Mouse (Mus musculus) adrenal gland, postnatal 10 days (tissue): ENCODE results near the gene Edf1. TPM values are rescaled to one million over a fixed set of nuclear protein-coding genes. Genes with fewer than 3 reads are reported as not detected.
"Not testable (repeated sequence)": the region's sequence is repeated elsewhere in the genome, so short reads cannot be mapped to it uniquely, and the experiment has no call there.

ENCODE experiments used
- DNase-seq: peaks from one replicate; pipeline ENCODE4 v3.0.0; 2021; ENCODE audit warnings: mixed read lengths
- long read RNA-seq, 2 experiments: library from polyadenylated mRNA; stranded (forward); transcript quantifications; one replicate each; pipeline ENCODE4 v2.0.0; 2021
- total RNA-seq, 2 experiments: library from RNA; stranded (reverse); gene quantifications; 2 replicates each; pipeline ENCODE4 v1.2.3; 2021

The Edf1 gene
- 100 to 1,000 TPM; 266 to 285 TPM for total RNA-seq
- long read RNA-seq, experiment 1, transcript Edf1-201 (5 exons, 722 nt): major isoform, 306 of 328 reads
- long read RNA-seq, experiment 1, partial matches to known transcripts: 5 of 328 reads
- long read RNA-seq, experiment 1, other reads (novel, unspliced or antisense): 16 of 328 reads
- long read RNA-seq, experiment 2, transcript Edf1-201 (5 exons, 722 nt): major isoform, 238 of 251 reads
- long read RNA-seq, experiment 2, partial matches to known transcripts: 3 of 251 reads
- long read RNA-seq, experiment 2, other reads (novel, unspliced or antisense): 8 of 251 reads

- peak; percentile 98 for DNase-seq
These were observed at the start of gene Edf1 for GRCm38 (mm10) chr2:25557221-25557963. Gene Edf1 (plus strand): TSS chr2:25557847.

DNA sequence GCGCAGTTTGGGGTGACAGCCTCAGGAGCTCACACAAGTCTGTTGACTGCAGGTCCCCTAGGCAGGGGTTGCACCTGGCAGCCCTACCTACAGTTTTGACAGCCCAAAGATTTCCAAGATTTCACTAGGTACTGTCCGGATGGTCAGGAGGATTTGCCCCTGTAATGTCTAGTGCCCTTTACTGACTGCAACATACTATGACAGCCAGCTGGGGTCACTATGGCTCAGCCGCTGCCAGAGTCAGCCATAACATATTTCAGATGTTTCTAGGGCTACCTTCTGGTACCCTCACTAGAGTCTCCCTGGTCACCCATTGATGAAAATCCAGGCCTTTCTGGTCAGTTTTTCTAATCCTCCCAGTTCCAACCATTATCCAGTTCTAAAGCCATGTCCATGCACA is 47.7 kb upstream of the Edf1 start:
- no peak for DNase-seq

DNA sequence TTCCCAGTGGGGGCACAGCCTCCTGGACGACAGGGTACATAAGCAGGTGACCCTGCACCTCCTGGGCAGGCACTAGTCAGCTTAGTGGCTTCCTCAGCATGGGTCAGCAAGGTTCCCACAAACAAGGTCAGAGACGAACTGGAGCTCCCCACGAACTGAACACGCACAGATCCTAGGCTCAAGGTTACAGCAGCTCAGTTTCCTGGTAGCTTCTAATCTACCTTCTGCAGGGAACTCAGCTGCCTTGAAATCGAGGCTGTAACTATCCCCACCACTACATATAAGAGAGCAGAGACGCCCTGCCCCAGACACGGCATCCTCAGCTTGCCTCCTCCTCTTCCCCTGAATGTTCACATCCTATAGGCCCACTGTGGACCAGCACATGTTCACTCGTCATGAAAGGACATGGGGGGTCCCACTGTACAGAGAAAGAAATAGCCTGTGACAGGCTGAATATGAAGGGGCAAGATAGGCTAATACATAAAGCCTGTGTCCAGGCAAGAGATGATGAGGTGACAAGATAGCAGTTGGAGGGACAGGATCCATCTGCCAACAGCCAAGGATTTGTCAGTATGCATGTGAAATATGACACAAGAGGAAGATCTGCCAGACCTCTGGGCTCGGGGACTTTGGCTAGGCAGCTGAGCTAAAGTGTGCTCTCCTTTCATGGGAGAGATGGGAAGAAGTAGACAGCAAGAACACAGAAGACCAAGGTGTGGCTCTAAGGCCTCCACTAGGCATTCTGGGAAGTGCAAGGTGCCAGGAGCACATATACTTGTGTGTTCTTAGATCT is 30.9 kb upstream of the Edf1 start:
- no peak for DNase-seq

- no peak for DNase-seq
These were observed 23.9 kb upstream of the Edf1 start for GRCm38 (mm10) chr2:25533707-25534106.

GRCm38 (mm10) chr2:25534178-25534865 is 23.3 kb upstream of the Edf1 start:
- peak; percentile 92 for DNase-seq

GRCm38 (mm10) chr2:25534866-25535182 is 22.8 kb upstream of the Edf1 start:
- DNase-seq: no peak

- DNase-seq: peak; percentile 76
These were observed 21.1 kb upstream of the Edf1 start for GRCm38 (mm10) chr2:25536531-25536930.

- peak; percentile 40 for DNase-seq
These were observed 17.1 kb upstream of the Edf1 start for GRCm38 (mm10) chr2:25540541-25540948.

DNA sequence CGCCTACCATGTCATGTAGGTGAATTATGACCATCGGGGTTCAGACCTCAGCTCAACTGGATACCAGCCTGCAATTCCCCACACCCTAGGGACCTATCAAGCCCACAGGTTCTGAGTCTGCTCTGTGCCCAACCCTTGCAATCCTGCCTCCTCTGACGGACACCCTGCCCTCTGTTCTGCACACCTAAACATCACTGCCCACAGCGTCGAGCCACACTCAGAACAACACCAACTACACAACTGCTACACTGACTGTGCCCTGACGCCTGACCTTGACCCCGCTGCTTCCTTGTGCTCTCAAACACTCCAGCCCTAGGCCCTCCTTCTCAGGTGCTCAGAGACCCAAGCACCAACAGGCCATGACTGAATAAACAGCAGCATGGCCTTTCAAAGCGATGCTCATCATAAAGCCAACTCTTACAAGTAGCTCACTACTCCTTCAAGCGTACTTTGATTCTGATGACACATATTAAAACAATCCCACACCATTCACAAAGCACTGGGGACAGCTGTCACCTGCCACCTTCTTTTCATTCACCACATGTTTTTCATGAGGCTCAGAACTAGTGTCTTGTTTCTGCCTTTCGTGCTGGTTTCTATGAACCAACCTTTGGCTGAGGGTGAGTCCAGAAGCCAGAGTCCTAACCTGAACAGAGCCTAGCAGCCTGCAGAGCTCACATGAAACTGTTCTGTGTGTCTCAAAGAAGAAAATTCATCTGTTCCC is 15.8 kb upstream of the Edf1 start:
- DNase-seq: no peak

DNA sequence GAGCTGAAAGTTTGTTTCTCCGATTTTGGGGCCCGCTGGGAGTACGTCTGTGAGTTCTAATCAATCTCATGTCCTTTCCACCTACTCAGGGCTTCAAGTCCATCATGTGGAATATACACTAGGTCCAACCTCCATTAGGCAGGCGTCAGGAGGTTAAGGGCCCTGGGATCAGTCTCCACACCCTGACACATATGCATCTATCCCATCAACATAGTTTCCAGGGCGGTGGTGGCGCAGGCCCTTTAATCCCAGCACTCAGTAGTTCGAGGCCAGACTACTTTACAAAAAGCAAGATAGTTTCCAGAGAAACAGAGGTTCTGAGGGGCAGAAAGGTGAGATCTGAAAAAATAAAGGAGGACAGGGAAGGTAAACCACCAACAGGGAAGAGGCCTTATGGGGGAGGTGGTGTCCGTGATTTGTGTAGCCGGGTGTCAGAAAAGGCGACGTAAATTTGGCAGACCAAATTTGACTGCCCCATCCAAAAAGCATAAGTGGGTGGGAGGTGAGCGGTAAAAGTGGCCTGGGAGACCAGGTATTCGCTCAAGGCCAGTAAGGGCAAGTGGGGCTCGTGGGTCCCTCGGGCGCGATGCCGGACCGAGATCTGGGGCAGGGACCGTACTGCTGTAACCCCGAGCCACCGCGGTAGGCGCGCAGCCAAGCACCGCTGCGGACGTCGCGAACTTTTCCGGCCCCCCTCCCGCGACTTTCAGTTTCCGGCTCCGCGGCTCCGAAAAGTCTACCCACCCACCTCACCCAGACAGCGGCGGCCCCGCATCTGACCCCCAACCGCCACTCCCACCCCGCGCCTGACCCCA is 11.4 kb upstream of the Edf1 start:
- DNase-seq: peak; percentile 89

DNA sequence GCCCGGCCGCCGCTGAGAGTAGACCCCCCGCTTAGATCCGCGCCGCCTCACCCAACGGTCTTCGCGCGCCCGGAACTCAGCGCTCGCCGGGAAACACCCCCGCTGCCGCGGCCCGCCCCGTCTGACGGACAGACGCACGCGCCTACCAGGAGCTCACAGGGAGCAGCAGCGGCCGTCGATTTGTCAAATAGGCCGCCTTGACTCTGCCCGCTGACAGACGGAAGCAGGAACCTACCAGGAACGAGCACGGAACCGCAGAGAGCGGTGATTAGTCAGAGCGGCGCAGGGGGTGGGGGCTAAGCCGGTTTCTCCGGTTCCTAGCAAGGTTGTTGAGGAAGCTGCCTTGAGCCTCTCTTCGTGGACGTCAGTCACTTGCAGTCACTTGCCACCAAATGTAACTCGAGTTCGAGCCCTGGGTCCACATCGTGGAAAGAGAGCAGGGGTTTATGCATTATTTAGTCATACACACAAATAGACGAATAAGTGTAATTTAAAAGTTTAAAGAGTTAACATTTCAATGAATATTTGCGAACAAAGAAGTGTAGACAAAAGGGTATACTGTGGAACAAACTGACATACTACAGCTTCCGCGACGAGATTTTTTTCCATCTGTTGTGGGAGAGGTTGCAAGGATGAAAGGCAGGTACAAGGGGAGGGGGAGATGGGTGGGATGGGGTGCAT is 10.7 kb upstream of the Edf1 start, which contains the start of gene Traf2:
Gene Traf2 (minus strand): TSS at position 130 of the 681 bp plus-strand sequence.
- DNase-seq: peak; percentile 99

DNA sequence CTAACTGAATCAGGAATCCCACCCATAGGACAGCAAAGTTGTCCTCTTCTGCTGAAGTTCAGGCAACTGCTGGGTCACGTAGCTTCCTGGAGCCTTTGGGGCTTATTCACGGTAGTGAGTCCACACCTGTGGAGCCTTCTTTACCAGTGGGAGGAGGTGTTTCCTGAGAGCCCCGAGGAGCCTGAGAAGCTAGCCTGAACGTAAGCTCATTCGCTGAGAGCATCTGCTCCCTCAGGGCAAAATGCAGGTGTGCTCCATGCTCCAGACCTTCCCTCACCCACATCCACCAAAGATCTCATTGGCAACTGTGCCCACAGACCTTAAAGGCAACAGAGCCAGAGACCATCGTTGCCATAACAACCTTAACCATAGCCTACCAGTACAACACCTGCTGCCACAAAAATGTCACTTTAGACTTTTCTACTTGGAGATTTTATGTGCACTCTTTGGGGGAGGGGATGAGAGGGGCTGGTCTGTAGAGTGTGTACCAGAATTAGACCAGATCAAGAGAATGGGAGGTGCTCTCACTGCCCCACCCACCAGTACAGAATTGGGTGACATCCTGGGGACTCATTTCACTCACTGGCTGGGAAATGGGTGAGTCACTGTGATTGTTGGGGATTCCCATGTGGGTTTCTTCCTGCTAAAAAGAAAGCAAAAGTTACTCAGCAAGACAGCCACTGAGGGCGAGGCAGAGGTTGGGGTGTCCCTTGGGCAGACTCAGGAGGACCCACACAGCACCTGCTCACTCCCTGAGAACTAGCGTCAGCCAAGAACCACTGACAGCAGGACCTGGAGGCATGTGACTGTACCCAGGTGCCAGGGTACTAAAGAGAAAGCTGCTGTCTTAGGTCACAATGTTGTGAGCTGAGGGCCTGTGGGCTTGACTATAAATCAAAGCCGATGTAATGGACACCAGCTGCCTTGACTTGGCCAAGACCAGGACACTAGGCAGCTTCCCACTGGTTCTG is 8.3 kb upstream of the Edf1 start:
- no peak for DNase-seq

DNA sequence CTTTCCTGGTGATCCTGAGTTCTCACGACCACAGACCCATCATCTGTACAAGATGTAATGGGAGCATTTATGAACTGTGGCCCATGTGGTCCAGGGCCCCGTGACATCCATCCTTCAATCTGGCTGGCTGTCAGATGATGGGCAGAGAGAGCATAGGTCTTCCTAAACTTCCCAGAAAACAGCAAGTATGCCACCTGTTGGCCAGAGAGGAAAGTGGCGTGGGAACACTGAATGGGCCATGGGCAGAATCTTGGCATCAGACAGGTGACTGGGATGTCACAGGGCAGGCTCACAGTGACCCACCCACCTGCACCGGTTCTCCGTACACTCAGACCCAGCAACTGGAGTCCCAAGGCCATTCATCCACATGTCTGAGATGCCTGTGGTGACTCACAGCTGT is 6.5 kb upstream of the Edf1 start:
- peak; percentile 70 for DNase-seq

DNA sequence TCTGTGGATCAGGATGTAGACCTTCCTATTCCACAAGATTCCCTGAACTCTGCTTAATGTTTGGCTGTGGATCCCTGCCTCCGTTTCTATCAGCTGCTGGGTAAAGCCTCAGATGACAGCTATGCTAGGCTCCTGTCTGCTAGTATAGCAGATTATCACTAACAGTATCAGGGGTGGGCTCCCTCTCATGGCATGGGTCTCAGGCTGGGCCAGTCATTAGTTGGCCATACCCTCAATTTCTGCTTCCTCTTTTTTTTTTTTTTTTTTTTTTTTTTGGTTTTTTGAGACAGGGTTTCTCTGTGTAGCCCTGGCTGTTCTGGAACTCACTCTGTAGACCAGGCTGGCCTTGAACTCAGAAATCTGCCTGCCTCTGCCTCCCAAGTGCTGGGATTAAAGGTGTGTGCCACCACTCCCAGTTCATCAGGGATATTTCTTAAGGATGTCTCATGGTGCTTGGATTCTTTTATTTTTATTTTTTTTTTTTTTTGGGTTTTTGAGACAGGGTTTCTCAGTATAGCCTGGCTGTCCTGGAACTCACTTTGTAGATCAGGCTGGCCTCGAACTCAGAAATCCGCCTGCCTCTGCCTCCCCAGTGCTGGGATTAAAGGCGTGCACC is 4.4 kb upstream of the Edf1 start:
- DNase-seq: not testable (repeated sequence)

- not testable (repeated sequence) for DNase-seq
These were observed 2.2 kb upstream of the Edf1 start for GRCm38 (mm10) chr2:25555479-25555878.

- no peak for DNase-seq
These were observed 1.4 kb upstream of the Edf1 start for GRCm38 (mm10) chr2:25556296-25556695.

DNA sequence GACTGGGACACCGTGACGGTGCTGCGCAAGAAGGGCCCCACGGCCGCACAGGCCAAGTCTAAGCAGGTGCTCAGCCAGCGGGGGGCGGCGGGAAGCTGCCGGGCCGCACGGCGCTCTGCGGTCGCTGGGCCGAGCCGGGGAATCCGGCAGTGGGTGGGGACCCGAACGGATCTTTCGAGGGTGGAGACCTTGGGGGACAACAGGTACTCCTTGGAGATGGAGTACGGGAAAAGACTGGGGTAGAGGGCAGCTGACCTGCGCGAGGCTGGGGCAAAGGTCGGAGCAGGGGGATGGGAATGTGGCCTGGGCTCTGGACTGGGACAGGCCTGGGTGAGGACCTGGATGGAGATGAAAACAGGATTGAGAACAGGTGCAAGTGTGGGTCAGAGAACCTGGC is 315 bp downstream of the Edf1 start:
- DNase-seq: no peak

DNA sequence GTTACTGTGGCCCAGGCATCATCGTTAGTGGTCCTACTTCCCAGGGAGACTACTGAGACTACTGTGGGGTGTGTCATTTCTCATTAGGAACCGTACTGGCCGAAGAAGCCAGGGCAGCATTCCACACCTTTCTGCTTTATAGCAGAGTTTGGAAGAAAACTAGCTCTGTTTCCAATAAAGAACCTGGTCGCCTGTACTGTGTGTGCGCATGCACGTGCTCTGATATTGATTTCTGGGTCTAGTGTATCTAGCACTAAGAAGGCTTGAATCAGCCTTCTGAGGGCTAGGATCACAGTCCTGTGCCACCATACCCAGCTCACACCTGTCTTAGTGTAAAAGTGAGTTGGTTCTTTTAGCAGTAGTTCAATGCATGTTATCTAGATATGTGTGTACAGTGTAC is 1.1 kb downstream of the Edf1 start:
- no peak for DNase-seq

GRCm38 (mm10) chr2:25560551-25560950 is 2.9 kb downstream of the Edf1 start:
- DNase-seq: no peak
